Mouse (Mus musculus) adrenal gland, adult 18-20 months (tissue): Measurements from ENCODE around the gene Coa5. TPM values are rescaled to one million over a fixed set of nuclear protein-coding genes. Genes with fewer than 3 reads are reported as not detected.
A peak's percentile ranks its signal among the peaks of the same experiment; 100 is the strongest.

Experiments used
- DNase-seq, 2 experiments: peaks; one replicate each; pipeline ENCODE4 v3.0.0; 2021 to 2022; ENCODE audit warnings: low spot score in 2 of 2
- total RNA-seq, 2 experiments: library from RNA; stranded (reverse); gene quantifications; 1 replicate in 1 of 2; 2 replicates in 1 of 2; pipeline ENCODE4 v1.2.3; 2021

Gene Coa5
- total RNA-seq, 2 experiments from 2014 or later, result 121 to 134 TPM

DNA sequence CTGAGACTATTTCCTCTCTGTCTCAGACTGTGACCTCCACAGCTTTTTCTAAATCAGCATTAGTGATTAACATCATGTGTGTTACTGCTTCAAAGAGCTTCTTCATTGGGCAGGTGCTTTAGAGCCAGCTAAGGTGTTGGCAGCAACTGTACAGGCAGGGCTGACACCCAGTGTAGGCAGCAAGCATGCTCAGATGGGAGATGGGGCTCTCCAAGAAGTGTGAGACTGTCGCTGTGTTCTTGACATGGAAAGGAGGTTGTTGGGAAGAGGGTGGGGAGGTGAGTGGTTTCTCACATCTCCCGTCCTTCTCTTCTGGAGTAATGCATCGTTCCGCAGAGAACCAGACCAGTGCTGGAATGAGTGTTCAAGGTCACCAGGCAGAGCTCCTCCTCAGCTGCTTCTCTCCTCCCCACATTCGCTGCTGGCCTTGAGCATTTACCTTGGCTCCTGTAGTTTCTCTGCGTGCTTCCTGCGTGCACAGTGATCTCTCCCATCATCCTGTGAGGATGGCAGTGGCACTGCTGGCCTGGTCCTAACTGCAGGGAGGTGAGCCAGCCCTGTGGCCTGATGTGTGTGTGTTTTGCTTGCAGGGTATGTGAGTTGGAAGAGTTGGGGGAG lies 61.0 kb downstream of the Coa5 start:
- peak in 1 of 2 experiments; percentile 15 for DNase-seq

DNA sequence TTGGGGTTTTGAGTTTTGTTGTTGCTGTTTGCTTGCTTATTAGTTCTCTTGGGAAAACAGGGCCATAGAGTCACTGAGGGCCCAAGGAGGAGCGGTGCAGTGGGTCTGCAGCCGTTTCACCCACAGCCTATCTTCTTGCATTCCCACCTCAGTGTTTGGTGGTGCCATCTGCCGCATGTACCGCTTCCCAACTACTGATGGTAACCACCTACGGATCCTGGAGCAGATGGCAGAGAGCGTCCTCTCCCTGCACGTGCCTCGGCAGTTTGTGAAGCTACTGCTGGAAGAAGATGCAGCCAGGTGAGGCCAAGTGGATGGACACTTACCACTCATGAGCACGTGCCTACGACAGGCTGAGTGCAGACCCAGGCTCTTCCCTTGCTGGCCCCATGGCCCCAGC lies 61.8 kb downstream of the Coa5 start:
- no peak for DNase-seq

Other genes starting within 250 kb of the Coa5 start
- 1 to 10 TPM; 1.8 to 2.0 TPM for gene Cnga3, start 215.7 kb downstream of the Coa5 start, total RNA-seq
- 10 to 100 TPM; 21.4 to 24.6 TPM for gene Inpp4a, start 130.2 kb downstream of the Coa5 start, total RNA-seq
- 10 to 100 TPM; 61.0 to 72.3 TPM for gene Unc50, start within 50 bp of the Coa5 start, total RNA-seq
- 1 to 10 TPM; 5.9 to 6.4 TPM for gene Mgat4a, start 110.9 kb upstream of the Coa5 start, total RNA-seq